Mouse (Mus musculus): Measurements from ENCODE around the gene Begain. TPM values are rescaled to one million over a fixed set of nuclear protein-coding genes. Genes with fewer than 3 reads are reported as not detected.

Gene Begain
- polyA plus RNA-seq, 1 experiment from 2014 or later: 8.0 TPM

DNA sequence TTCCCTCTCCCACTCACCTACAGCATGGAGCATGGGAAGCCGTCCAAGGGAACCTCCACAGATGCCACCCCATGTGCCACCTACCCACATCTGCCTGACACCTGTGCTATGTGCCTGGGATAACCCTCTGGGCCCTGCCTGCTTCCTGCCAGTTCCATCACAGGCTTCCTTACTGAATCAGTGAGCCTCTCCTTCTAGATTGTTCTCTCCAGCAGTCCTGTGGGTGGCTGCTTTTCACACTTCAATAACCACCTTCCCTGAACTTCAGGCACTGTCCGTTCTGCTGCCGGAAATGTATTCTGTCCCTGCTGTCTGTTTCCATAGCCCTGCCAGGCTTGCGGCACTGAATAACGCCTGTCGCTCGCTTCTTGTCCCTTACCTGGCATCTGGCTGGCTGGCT lies 22.4 kb downstream of the Begain start:
- Histone ChIP-seq H3K4me2 (replicated peaks) (no peak overlapping the region), H3K9ac (no peak overlapping the region), H3K4me3 (no peak overlapping the region), H3K9me3 (no peaks in the 10 kb centered on the region), H3K4me1 (no peaks in the 10 kb centered on the region), H3K36me3 (no peaks in the 10 kb centered on the region), H3K27me3 (peaks cover 86% of the 10 kb centered on the region), H3K27ac (no peak overlapping the region)
- no peak for ATAC-seq (ENCODE audit: low FRiP score, low read depth)
- WGBS: 78% methylated on average over 7 of the region's 7 CpGs

DNA sequence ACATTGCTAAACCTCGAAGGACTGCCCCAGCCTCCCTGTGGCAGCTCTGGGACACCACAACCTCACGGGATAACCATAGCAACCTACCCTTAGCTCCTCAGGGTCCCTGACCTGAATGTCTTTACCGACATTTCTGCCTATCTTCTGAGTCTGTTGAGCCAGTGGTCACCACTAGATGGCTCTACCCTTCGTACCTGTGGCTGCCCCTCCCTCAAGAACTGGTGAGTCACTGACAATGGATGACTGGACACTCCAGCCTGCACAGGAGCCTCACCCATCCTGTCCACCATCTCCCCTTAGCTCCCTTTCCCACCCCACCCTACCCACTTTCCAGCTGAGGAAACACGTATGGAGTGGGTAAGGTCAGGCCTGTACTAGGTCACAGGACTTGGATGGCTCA lies 23.5 kb downstream of the Begain start:
- 30% methylated on average over 5 of the region's 5 CpGs for WGBS
- no peaks in the 10 kb centered on the region for H3K36me3 ChIP-seq
- no peak overlapping the region for H3K27ac ChIP-seq
- ATAC-seq (ENCODE audit: low FRiP score, low read depth): no peak
- no peak overlapping the region for H3K4me2 ChIP-seq (replicated peaks)
- no peaks in the 10 kb centered on the region for H3K4me1 ChIP-seq
- H3K9me3 ChIP-seq: no peaks in the 10 kb centered on the region
- no peak overlapping the region for H3K4me3 ChIP-seq
- peaks cover 78% of the 10 kb centered on the region for H3K27me3 ChIP-seq
- H3K9ac ChIP-seq: no peak overlapping the region

DNA sequence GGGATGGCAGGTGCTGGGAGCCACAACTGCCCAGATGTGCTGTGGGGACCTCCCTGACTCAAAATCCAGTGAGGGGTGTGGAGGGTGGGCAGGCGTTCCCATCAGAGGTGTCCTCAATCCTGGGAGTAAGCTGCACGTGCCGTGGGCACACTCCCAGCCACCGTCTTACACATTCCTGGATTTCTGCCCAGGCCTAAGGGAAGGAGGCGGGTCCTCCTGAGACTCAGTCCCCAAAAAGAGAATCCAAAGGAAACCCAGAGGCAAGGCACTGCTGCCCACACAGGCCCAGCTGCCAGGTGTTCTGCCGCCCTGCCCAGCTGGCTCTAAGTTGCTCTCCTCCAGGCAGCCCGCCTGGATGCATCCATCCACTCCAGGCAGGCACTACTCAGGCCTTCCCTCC lies 28.7 kb downstream of the Begain start:
- Histone ChIP-seq H3K27me3 (peaks cover 63% of the 10 kb centered on the region), H3K4me3 (no peak overlapping the region), H3K27ac (no peak overlapping the region), H3K36me3 (0 out of 2 replicates have a peak, but pooled peaks cover 2% of the 10 kb centered on the region), H3K4me1 (no peaks in the 10 kb centered on the region), H3K4me2 (replicated peaks) (no peak overlapping the region), H3K9me3 (no peaks in the 10 kb centered on the region), H3K9ac (no peak overlapping the region)
- ATAC-seq (ENCODE audit: low FRiP score, low read depth): no peak
- WGBS: 49% methylated on average over 7 of the region's 7 CpGs

- H3K36me3 ChIP-seq: peaks cover 12% of the 10 kb centered on the region
- no peak overlapping the region for H3K4me3 ChIP-seq
- H3K9ac ChIP-seq: no peak overlapping the region
- ATAC-seq (ENCODE audit: low FRiP score, low read depth): no peak
- H3K9me3 ChIP-seq: peaks cover 9% of the 10 kb centered on the region; the same call in 1 of the 2 replicates
- H3K4me1 ChIP-seq: peaks cover 1% of the 10 kb centered on the region; the same call in 1 of the 2 replicates
- no peak overlapping the region for H3K27ac ChIP-seq
- H3K4me2 ChIP-seq (replicated peaks): no peak overlapping the region
- 56% methylated on average over 14 of the region's 14 CpGs for WGBS
- H3K27me3 ChIP-seq: peaks cover 63% of the 10 kb centered on the region
Measured at GRCm38 (mm10) chr12:109038179-109038819, 29.7 kb downstream of the Begain start.

DNA sequence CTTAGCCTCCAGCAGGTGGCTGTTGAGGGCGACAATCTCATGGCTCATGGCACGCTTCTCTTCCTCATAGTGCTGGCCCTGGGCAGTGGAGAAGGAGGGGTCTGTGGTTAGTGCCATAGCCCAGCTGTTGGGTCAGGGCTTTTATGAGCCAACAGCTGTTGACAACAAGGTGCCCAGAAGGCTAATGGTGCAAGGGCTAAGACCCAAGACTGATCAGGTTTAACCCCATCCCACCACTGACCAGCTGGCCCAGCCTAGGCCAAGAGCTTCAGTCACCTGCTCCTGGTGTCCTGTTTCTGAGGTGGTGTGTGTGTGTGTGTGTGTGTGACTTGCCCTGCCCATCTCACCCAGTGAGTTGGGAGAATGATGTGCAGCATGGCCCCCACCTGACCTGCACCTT lies 31.0 kb downstream of the Begain start:
- Histone ChIP-seq H3K27ac (no peak overlapping the region), H3K9ac (no peak overlapping the region), H3K27me3 (peaks cover 65% of the 10 kb centered on the region), H3K36me3 (peaks cover 12% of the 10 kb centered on the region), H3K4me3 (no peak overlapping the region), H3K9me3 (peaks cover 9% of the 10 kb centered on the region), H3K4me2 (replicated peaks) (no peak overlapping the region), H3K4me1 (peaks cover 5% of the 10 kb centered on the region; the same call in 1 of the 2 replicates)
- no peak for ATAC-seq (ENCODE audit: low FRiP score, low read depth)
- 63% methylated on average over 2 of the region's 2 CpGs for WGBS

- no peak for ATAC-seq (ENCODE audit: low FRiP score, low read depth)
- peaks cover 13% of the 10 kb centered on the region for H3K4me1 ChIP-seq
- no peak overlapping the region for H3K4me3 ChIP-seq
- WGBS: 60% methylated on average over 9 of the region's 9 CpGs
- no peak overlapping the region for H3K9ac ChIP-seq
- peaks cover 23% of the 10 kb centered on the region; the same call in 1 of the 2 replicates for H3K27me3 ChIP-seq
- peaks cover 18% of the 10 kb centered on the region for H3K36me3 ChIP-seq
- H3K4me2 ChIP-seq (replicated peaks): no peak overlapping the region
- H3K9me3 ChIP-seq: no peaks in the 10 kb centered on the region
- H3K27ac ChIP-seq: no peak overlapping the region
Measured at GRCm38 (mm10) chr12:109023780-109024179, 44.2 kb downstream of the Begain start.

DNA sequence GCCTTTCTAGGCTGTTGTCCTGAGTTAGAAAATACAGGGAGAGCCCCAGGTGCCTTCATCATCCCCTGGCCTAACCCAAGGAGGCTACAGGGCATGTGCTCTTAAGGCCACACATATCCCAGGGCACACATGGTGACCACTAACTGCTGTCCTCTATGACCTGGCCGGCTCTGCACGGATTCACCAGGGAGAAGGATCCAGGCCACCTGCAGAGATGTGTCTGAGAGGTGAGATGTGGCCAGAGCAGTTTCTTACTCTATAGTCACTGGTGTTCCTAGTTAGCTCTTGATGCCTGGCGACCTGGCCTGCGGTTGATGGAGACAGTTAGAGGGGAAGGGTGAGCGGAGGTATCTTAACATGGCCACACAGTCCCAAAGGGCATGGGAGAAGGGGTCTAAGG lies 45.1 kb downstream of the Begain start:
- no peak overlapping the region for H3K27ac ChIP-seq
- peaks cover 26% of the 10 kb centered on the region; the same call in 1 of the 2 replicates for H3K27me3 ChIP-seq
- H3K4me2 ChIP-seq (replicated peaks): no peak overlapping the region
- ATAC-seq (ENCODE audit: low FRiP score, low read depth): no peak
- H3K4me3 ChIP-seq: no peak overlapping the region
- H3K36me3 ChIP-seq: peaks cover 16% of the 10 kb centered on the region
- WGBS: 78% methylated on average over 5 of the region's 5 CpGs
- no peaks in the 10 kb centered on the region for H3K9me3 ChIP-seq
- peaks cover 13% of the 10 kb centered on the region for H3K4me1 ChIP-seq
- no peak overlapping the region for H3K9ac ChIP-seq

GRCm38 (mm10) chr12:109022181-109022691 lies 45.8 kb downstream of the Begain start:
- Histone ChIP-seq H3K9me3 (no peaks in the 10 kb centered on the region), H3K9ac (no peak overlapping the region), H3K36me3 (peaks cover 12% of the 10 kb centered on the region), H3K4me2 (replicated peaks) (no peak overlapping the region), H3K4me1 (peaks cover 13% of the 10 kb centered on the region), H3K27ac (no peak overlapping the region), H3K27me3 (peaks cover 26% of the 10 kb centered on the region; the same call in 1 of the 2 replicates), H3K4me3 (no peak overlapping the region)
- 45% methylated on average over 10 of the region's 10 CpGs for WGBS
- ATAC-seq (ENCODE audit: low FRiP score, low read depth): no peak

GRCm38 (mm10) chr12:109010070-109010649 lies 57.9 kb downstream of the Begain start:
- WGBS: 69% methylated on average over 18 of the region's 18 CpGs
- no peak for ATAC-seq (ENCODE audit: low FRiP score, low read depth)

GRCm38 (mm10) chr12:109002978-109003377 lies 65.0 kb downstream of the Begain start:
- Histone ChIP-seq H3K27ac (no peak overlapping the region), H3K9ac (no peak overlapping the region), H3K36me3 (no peaks in the 10 kb centered on the region), H3K4me2 (replicated peaks) (no peak overlapping the region), H3K27me3 (no peaks in the 10 kb centered on the region), H3K4me3 (no peak overlapping the region), H3K4me1 (no peaks in the 10 kb centered on the region), H3K9me3 (no peaks in the 10 kb centered on the region)
- ATAC-seq (ENCODE audit: low FRiP score, low read depth): no peak
- WGBS: 62% methylated on average over 7 of the region's 7 CpGs

More at GRCm38 (mm10) chr12:109010070-109010649, 57.9 kb downstream of the Begain start:
- Histone ChIP-seq H3K9ac (no peak overlapping the region), H3K27ac (no peak overlapping the region), H3K27me3 (0 out of 2 replicates have a peak, but pooled peaks cover 6% of the 10 kb centered on the region), H3K36me3 (no peaks in the 10 kb centered on the region), H3K4me2 (replicated peaks) (no peak overlapping the region), H3K4me3 (no peak overlapping the region), H3K9me3 (no peaks in the 10 kb centered on the region), H3K4me1 (peaks cover 8% of the 10 kb centered on the region; the same call in 1 of the 2 replicates)

DNA sequence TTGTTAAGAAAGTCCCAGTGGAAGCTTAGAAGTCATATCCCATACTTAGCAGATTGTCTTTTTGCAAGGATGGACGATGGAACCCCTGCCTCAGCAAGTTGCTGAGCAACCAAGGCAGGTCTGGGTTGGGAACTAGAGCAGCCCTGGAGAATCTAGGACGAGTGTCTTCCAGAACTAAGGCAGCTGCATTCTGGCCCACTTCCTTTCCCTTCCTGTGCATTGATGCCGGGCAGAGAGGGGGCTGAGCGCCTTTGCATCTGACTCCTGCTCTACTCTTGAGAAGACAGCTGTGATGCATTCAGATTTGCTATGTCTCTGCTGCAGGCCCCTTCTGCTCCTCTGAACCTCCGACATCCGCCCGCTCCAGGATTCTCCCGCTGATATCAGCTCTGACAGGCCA lies 70.8 kb downstream of the Begain start:
- H3K4me1 ChIP-seq: peaks cover 4% of the 10 kb centered on the region; the same call in 1 of the 2 replicates
- H3K4me2 ChIP-seq (replicated peaks): no peak overlapping the region
- no peaks in the 10 kb centered on the region for H3K36me3 ChIP-seq
- WGBS: 77% methylated on average over 8 of the region's 8 CpGs
- H3K9me3 ChIP-seq: no peaks in the 10 kb centered on the region
- no peak overlapping the region for H3K27ac ChIP-seq
- H3K9ac ChIP-seq: no peak overlapping the region
- H3K4me3 ChIP-seq: no peak overlapping the region
- H3K27me3 ChIP-seq: peaks cover 3% of the 10 kb centered on the region; the same call in 1 of the 2 replicates
- ATAC-seq (ENCODE audit: low FRiP score, low read depth): no peak

GRCm38 (mm10) chr12:108995976-108996636 lies 71.9 kb downstream of the Begain start:
- H3K27ac ChIP-seq: no peak overlapping the region
- no peaks in the 10 kb centered on the region for H3K9me3 ChIP-seq
- 83% methylated on average over 12 of the region's 12 CpGs for WGBS
- H3K4me1 ChIP-seq: peaks cover 4% of the 10 kb centered on the region; the same call in 1 of the 2 replicates
- H3K4me2 ChIP-seq (replicated peaks): no peak overlapping the region
- peaks cover 3% of the 10 kb centered on the region; the same call in 1 of the 2 replicates for H3K27me3 ChIP-seq
- no peaks in the 10 kb centered on the region for H3K36me3 ChIP-seq
- H3K4me3 ChIP-seq: no peak overlapping the region
- no peak for ATAC-seq (ENCODE audit: low FRiP score, low read depth)
- H3K9ac ChIP-seq: no peak overlapping the region

Measured in limb, embryonic 13.5 days (tissue).